Mouse (Mus musculus) megakaryocyte, embryonic 14.5 days (primary cell): ENCODE measurements around the gene Myt1.

Experiments
- FLI1 ChIP-seq: IDR thresholded peaks from 2 replicates; pipeline ENCODE4 v1.6.1; 2012; ENCODE audit warnings: low read length, inconsistent platforms, mixed read lengths
- GATA1 ChIP-seq: IDR thresholded peaks from 3 replicates; pipeline ENCODE4 v1.6.1; 2012; ENCODE audit warnings: mixed read lengths, low read length, inconsistent platforms, borderline replicate concordance

- TF ChIP-seq GATA1: no peak
- no peak for TF ChIP-seq FLI1
Observed at GRCm38 (mm10) chr2:181714903-181715326, 48.2 kb upstream of the Myt1 start, which contains the start of gene Oprl1.
